Mouse (Mus musculus) CH12.LX (cell line): ENCODE results near the gene Ankrd63.

Experiments used
- BHLHE40 ChIP-seq: IDR thresholded peaks from 2 replicates; pipeline ENCODE4 v1.6.1; 2011; ENCODE audit warnings: mild to moderate bottlenecking, low read depth, low read length, improper control_type of control experiment
- CHD2 ChIP-seq: IDR thresholded peaks from 2 replicates; pipeline ENCODE4 v1.6.1; 2011; ENCODE audit warnings: low read length, improper control_type of control experiment
- CTCF ChIP-seq, 2 experiments: IDR thresholded peaks in 1 of 2; conservative IDR thresholded peaks in 1 of 2; 2 replicates each; pipeline ENCODE4 v1.5.1; 2011 to 2012; ENCODE audit warnings: low read depth in 2 of 2, low read length in 2 of 2, improper control_type of control experiment in 1 of 2, inconsistent platforms in 1 of 2, mild to moderate bottlenecking in 1 of 2, moderate library complexity in 1 of 2
- EP300 ChIP-seq: IDR thresholded peaks from 2 replicates; pipeline ENCODE4 v1.6.1; 2011; ENCODE audit warnings: low read length, improper control_type of control experiment
- IRF4 ChIP-seq: IDR thresholded peaks from 2 replicates; pipeline ENCODE4 v1.6.1; 2014; ENCODE audit warnings: low read depth, mild to moderate bottlenecking, inconsistent platforms, low read length, improper control_type of control experiment
- JUND ChIP-seq: conservative IDR thresholded peaks from 2 replicates; pipeline ENCODE4 v1.6.1; 2011; ENCODE audit warnings: low read depth, low read length, improper control_type of control experiment
- MAX ChIP-seq: IDR thresholded peaks from 2 replicates; pipeline ENCODE4 v1.6.1; 2011; ENCODE audit warnings: low read length, improper control_type of control experiment
- NRF1 ChIP-seq: IDR thresholded peaks from 2 replicates; pipeline ENCODE4 v1.6.1; 2014; ENCODE audit warnings: low read depth, mild to moderate bottlenecking, inconsistent platforms, low read length, improper control_type of control experiment, moderate library complexity
- POLR2A ChIP-seq: IDR thresholded peaks from 2 replicates; pipeline ENCODE4 v1.6.1; 2011; ENCODE audit warnings: low read depth, mild to moderate bottlenecking, improper control_type of control experiment, low read length
- TBP ChIP-seq: conservative IDR thresholded peaks from 2 replicates; pipeline ENCODE4 v1.6.1; 2011; ENCODE audit warnings: low read depth, low read length, improper control_type of control experiment
- ZC3H11A ChIP-seq: IDR thresholded peaks from 2 replicates; pipeline ENCODE4 v1.6.1; 2012; ENCODE audit warnings: low read depth, mild to moderate bottlenecking, inconsistent platforms, low read length, improper control_type of control experiment

GRCm38 (mm10) chr2:118702883-118703761 is 641 bp downstream of the Ankrd63 start:
- no peak for TF ChIP-seq ZC3H11A
- no peak for TF ChIP-seq JUND
- no peak for TF ChIP-seq TBP
- no peak for TF ChIP-seq CHD2
- no peak for TF ChIP-seq POLR2A
- no peak for TF ChIP-seq BHLHE40
- TF ChIP-seq IRF4: no peak
- no peak for TF ChIP-seq NRF1
- TF ChIP-seq CTCF (conservative IDR thresholded peaks at IDR 0.05 in 1 of 2, IDR thresholded peaks at IDR 0.05 in 1 of 2; ENCODE audit: low read depth in 2 of 2, low read length in 2 of 2): no peak
- no peak for TF ChIP-seq EP300
- TF ChIP-seq MAX: no peak
